Mouse (Mus musculus) intestine, postnatal 0 days (tissue): ENCODE results near the gene Tgm5. TPM values are rescaled to one million over a fixed set of nuclear protein-coding genes. Genes with fewer than 3 reads are reported as not detected.
"Not testable (repeated sequence)": the region's sequence is repeated elsewhere in the genome, so short reads cannot be mapped to it uniquely, and the experiment has no call there.

Experiments
- ATAC-seq: fragments of 200-750 bp; cut with Nextera tagmentation; 2 replicates; pipeline ENCODE4 v1.8.0; 2017; ENCODE audit warnings: mild to moderate bottlenecking, moderate TSS enrichment, moderate library complexity
- H3K27ac ChIP-seq: fragments of 300-500 bp; sonication (generic); 2 replicates; pipeline ENCODE4 v1.5.1; 2014; ENCODE audit warnings: mild to moderate bottlenecking, low read depth, low read length, moderate library complexity
- H3K27me3 ChIP-seq: fragments of 300-500 bp; sonication (generic); replicated peaks from 2 replicates; pipeline ENCODE4 v1.6.1; 2014; ENCODE audit warnings: low read length, mixed read lengths; ENCODE audit not compliant: control insufficient read depth, insufficient read depth
- H3K36me3 ChIP-seq: fragments of 300-500 bp; sonication (generic); 2 replicates; pipeline ENCODE4 v1.6.1; 2014; ENCODE audit warnings: mild to moderate bottlenecking, moderate library complexity; ENCODE audit not compliant: control insufficient read depth, insufficient read depth
- H3K4me1 ChIP-seq: fragments of 300-500 bp; sonication (generic); replicated peaks from 2 replicates; pipeline ENCODE4 v1.6.1; 2014; ENCODE audit warnings: antibody characterized with exemption, low read length, mixed read lengths; ENCODE audit not compliant: control insufficient read depth, insufficient read depth
- H3K4me2 ChIP-seq: fragments of 300-500 bp; sonication (generic); replicated peaks from 2 replicates; pipeline ENCODE4 v1.6.1; 2014; ENCODE audit warnings: low read depth, mild to moderate bottlenecking, moderate library complexity
- H3K4me3 ChIP-seq: fragments of 300-500 bp; sonication (generic); 2 replicates; pipeline ENCODE4 v1.5.1; 2014; ENCODE audit warnings: low read depth, low read length
- H3K9ac ChIP-seq: fragments of 300-500 bp; sonication (generic); 2 replicates; pipeline ENCODE4 v1.6.1; 2014; ENCODE audit warnings: mild to moderate bottlenecking, low read depth, low read length
- H3K9me3 ChIP-seq: fragments of 300-500 bp; sonication (generic); 2 replicates; pipeline ENCODE4 v1.6.1; 2016; ENCODE audit warnings: mixed run types; ENCODE audit not compliant: control insufficient read depth
- CTCF ChIP-seq: sonication (generic); IDR thresholded peaks from 2 replicates; pipeline ENCODE4 v1.5.1; 2016; ENCODE audit warnings: low read depth, mild to moderate bottlenecking, control low read depth, antibody characterized with exemption, moderate library complexity
- WGBS: fragments of 180-500 bp; shearing (Covaris S2); extraction: QIAGEN DNeasy Blood & Tissue Kit; methylation state at CpG from one replicate; pipeline ENCODE4 v1.1.7; 2014; 5-methylcytosine and 5-hydroxymethylcytosine counted together
- polyA plus RNA-seq: library from polyadenylated mRNA; unstranded; fragments of >200 nt; fragmentation: Nextera tagmentation; extraction: Ambion mirVana; gene quantifications from 2 replicates; pipeline ENCODE4 v1.2.1, GENCODE M21; 2015

Gene Tgm5
- polyA plus RNA-seq, 1 experiment from 2014 or later: 0.07 TPM

GRCm38 (mm10) chr2:121054060-121054459, 31.6 kb downstream of the Tgm5 start:
- no peaks in the 10 kb centered on the region for H3K27me3 ChIP-seq
- no peaks in the 10 kb centered on the region for H3K4me1 ChIP-seq
- H3K36me3 ChIP-seq: no peaks in the 10 kb centered on the region
- no peak overlapping the region for H3K27ac ChIP-seq
- no peak overlapping the region for H3K9ac ChIP-seq
- 58% methylated on average over 2 of the region's 2 CpGs for WGBS
- no peak overlapping the region for H3K4me3 ChIP-seq
- TF ChIP-seq CTCF: no peak
- H3K4me2 ChIP-seq: no peak overlapping the region
- ATAC-seq: no peak
- no peaks in the 10 kb centered on the region for H3K9me3 ChIP-seq

GRCm38 (mm10) chr2:121052176-121052575, 33.5 kb downstream of the Tgm5 start:
- Histone ChIP-seq H3K27ac (no peak overlapping the region), H3K9ac (no peak overlapping the region), H3K4me1 (no peaks in the 10 kb centered on the region), H3K4me2 (no peak overlapping the region), H3K36me3 (no peaks in the 10 kb centered on the region), H3K27me3 (no peaks in the 10 kb centered on the region), H3K9me3 (no peaks in the 10 kb centered on the region), H3K4me3 (no peak overlapping the region)
- no peak for ATAC-seq
- TF ChIP-seq CTCF: no peak
- WGBS: 88% methylated on average over 5 of the region's 5 CpGs

GRCm38 (mm10) chr2:121045653-121046052, 40.0 kb downstream of the Tgm5 start:
- 77% methylated on average over 4 of the region's 4 CpGs for WGBS
- no peaks in the 10 kb centered on the region for H3K27me3 ChIP-seq
- H3K4me3 ChIP-seq: no peak overlapping the region
- no peak overlapping the region for H3K9ac ChIP-seq
- H3K9me3 ChIP-seq: no peaks in the 10 kb centered on the region
- no peak overlapping the region for H3K27ac ChIP-seq
- no peak for ATAC-seq
- TF ChIP-seq CTCF: no peak
- H3K4me2 ChIP-seq: no peak overlapping the region
- H3K36me3 ChIP-seq: no peaks in the 10 kb centered on the region
- no peaks in the 10 kb centered on the region for H3K4me1 ChIP-seq

- Histone ChIP-seq H3K9me3 (no peaks in the 10 kb centered on the region), H3K9ac (no peak overlapping the region), H3K27ac (no peak overlapping the region), H3K4me2 (no peak overlapping the region), H3K4me3 (no peak overlapping the region), H3K4me1 (no peaks in the 10 kb centered on the region), H3K36me3 (no peaks in the 10 kb centered on the region), H3K27me3 (no peaks in the 10 kb centered on the region)
- ATAC-seq: no peak
- peak; percentile 85 for TF ChIP-seq CTCF
- WGBS: 37% methylated on average over 5 of the region's 5 CpGs
These were observed 44.5 kb downstream of the Tgm5 start for GRCm38 (mm10) chr2:121041098-121041497.

GRCm38 (mm10) chr2:121039382-121039781, 46.3 kb downstream of the Tgm5 start:
- ATAC-seq: no peak
- WGBS: 95% methylated on average over 1 of the region's 1 CpGs
- H3K4me2 ChIP-seq: no peak overlapping the region
- H3K4me1 ChIP-seq: no peaks in the 10 kb centered on the region
- TF ChIP-seq CTCF: peak; percentile 33
- no peak overlapping the region for H3K4me3 ChIP-seq
- no peak overlapping the region for H3K27ac ChIP-seq
- H3K9me3 ChIP-seq: no peaks in the 10 kb centered on the region
- no peak overlapping the region for H3K9ac ChIP-seq
- H3K27me3 ChIP-seq: no peaks in the 10 kb centered on the region
- no peaks in the 10 kb centered on the region for H3K36me3 ChIP-seq

GRCm38 (mm10) chr2:121038851-121039250, 46.8 kb downstream of the Tgm5 start:
- WGBS: 94% methylated on average over 1 of the region's 1 CpGs

GRCm38 (mm10) chr2:121036733-121037341, 48.8 kb downstream of the Tgm5 start, which contains the start of gene Epb42:
Epb42 (minus strand) TSS chr2:121037072.
- no peaks in the 10 kb centered on the region for H3K9me3 ChIP-seq
- no peaks in the 10 kb centered on the region for H3K27me3 ChIP-seq
- H3K27ac ChIP-seq: no peak within 1 kb of the TSS
- H3K36me3 ChIP-seq: no peaks in the 10 kb centered on the region
- ATAC-seq: no peak
- no peaks in the 10 kb centered on the region for H3K4me1 ChIP-seq
- H3K4me2 ChIP-seq: no peak within 1 kb of the TSS
- no peak for TF ChIP-seq CTCF
- no peak within 1 kb of the TSS for H3K9ac ChIP-seq
- 43% methylated on average over 5 of the region's 5 CpGs for WGBS
- H3K4me3 ChIP-seq: no peak within 1 kb of the TSS

More at GRCm38 (mm10) chr2:121038851-121039250, 46.8 kb downstream of the Tgm5 start:
- H3K9me3 ChIP-seq, H3K4me1 ChIP-seq, ATAC-seq, H3K4me2 ChIP-seq, H3K9ac ChIP-seq, H3K36me3 ChIP-seq, H3K4me3 ChIP-seq, H3K27ac ChIP-seq, H3K27me3 ChIP-seq: not testable (repeated sequence)
